ENCODE assay signal across 12 mouse cellular contexts in the genomic region with DNA sequence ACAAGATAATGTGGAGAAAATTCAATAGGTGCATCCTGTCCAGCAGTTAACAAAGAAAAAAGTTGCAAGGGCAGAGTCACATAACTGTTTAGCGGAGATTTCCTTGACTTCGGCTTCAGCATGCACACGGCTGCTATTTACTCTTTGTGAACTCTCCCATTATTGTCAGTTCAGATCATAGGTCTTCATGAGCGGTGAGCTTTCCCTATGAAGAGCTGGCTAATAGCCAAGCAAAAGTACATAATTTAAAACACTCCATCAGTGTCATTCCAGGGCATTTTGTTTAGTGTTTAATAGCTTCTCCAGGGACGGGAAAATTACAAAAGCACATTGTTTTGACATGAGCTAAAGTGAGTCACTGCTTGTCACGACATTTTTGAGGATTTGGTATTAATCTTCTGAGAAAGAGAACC.
DNase-seq lines count a peak whose midpoint lies in the region; ATAC-seq and TF ChIP-seq lines count a peak whose summit lies in the region.
"Had no signal": no experiment of that assay in that cellular context is flagged by ENCODE, and none has a peak within 500 bp of the region (broad histone marks: within the 10 kb centered on the region; RNA-seq: fewer than 3 reads in every experiment).

No protein-coding gene starts in this region.

- H3K27ac ChIP-seq in midbrain, embryonic 11.5 days (ENCODE audit: low read depth, low read length): no peak overlapping the region
- H3K27ac ChIP-seq in midbrain, postnatal 0 days (ENCODE audit: low read depth, low read length): no peak overlapping the region
- H3K27ac ChIP-seq in embryonic facial prominence, embryonic 10.5 days (replicated peaks): no peak overlapping the region
- 0 out of 2 replicates have a peak overlapping the region, but pooled peaks have one; percentile 23 for H3K27ac ChIP-seq in limb, embryonic 15.5 days

- H3K4me1 ChIP-seq in midbrain, embryonic 11.5 days (ENCODE audit: control insufficient read depth, insufficient read depth, low read length): no peaks in the 10 kb centered on the region
- no peaks in the 10 kb centered on the region for H3K4me1 ChIP-seq in midbrain, postnatal 0 days (ENCODE audit: insufficient read depth, low read length)
- peaks cover 15% of the 10 kb centered on the region for H3K4me1 ChIP-seq in embryonic facial prominence, embryonic 10.5 days
- 0 out of 2 replicates have a peak, but pooled peaks cover 6% of the 10 kb centered on the region for H3K4me1 ChIP-seq in limb, embryonic 15.5 days

- whole genome bisulfite sequencing in midbrain, embryonic 11.5 days: 72% methylated on average over 6 of the region's 6 CpGs
- WGBS in midbrain, postnatal 0 days: 50% methylated on average over 6 of the region's 6 CpGs
- WGBS in embryonic facial prominence, embryonic 10.5 days: 36% methylated on average over 6 of the region's 6 CpGs
- 13% methylated on average over 6 of the region's 6 CpGs for WGBS in limb, embryonic 15.5 days

- ATAC-seq in midbrain, embryonic 11.5 days (ENCODE audit: low FRiP score): no peak
- no peak for ATAC-seq in midbrain, postnatal 0 days (ENCODE audit: low FRiP score)
- ATAC-seq in limb, embryonic 15.5 days (ENCODE audit: insufficient number of reproducible peaks, low FRiP score, low TSS enrichment, low read depth): no peak; the same call in 1 of the 2 replicates
- ATAC-seq: activated CD4-positive, CD25-positive, alpha-beta regulatory T cell, adult 4 months had no signal

- DNase-seq in heart, adult 9 months (ENCODE audit: low spot score in 2 of 2): peak; percentile 43 to 56
- no peak for DNase-seq in heart, postnatal 14 days
- DNase-seq in midbrain, embryonic 11.5 days (ENCODE audit: low spot score, missing footprints): peak; percentile 70
- DNase-seq in midbrain, postnatal 0 days (ENCODE audit: low spot score): no peak
- peak; percentile 13 for DNase-seq in embryonic facial prominence, embryonic 10.5 days (ENCODE audit: low spot score)
- DNase-seq in cerebellum, adult 9-10 months: no peak
- DNase-seq in right cerebral cortex, postnatal 4 days: no peak
- DNase-seq: right cerebral cortex, adult 18-20 months; thymus, postnatal 4 days had no signal

- H3K27me3 ChIP-seq in midbrain, embryonic 11.5 days (ENCODE audit: control insufficient read depth, insufficient read depth, low read length): no peaks in the 10 kb centered on the region
- H3K27me3 ChIP-seq in midbrain, postnatal 0 days (ENCODE audit: insufficient read depth, low read length): no peaks in the 10 kb centered on the region
- no peaks in the 10 kb centered on the region for H3K27me3 ChIP-seq in embryonic facial prominence, embryonic 10.5 days (replicated peaks; ENCODE audit: low read depth, poor library complexity, severe bottlenecking)
- H3K27me3 ChIP-seq in limb, embryonic 15.5 days: no peaks in the 10 kb centered on the region

- intact Hi-C loops in heart, postnatal 14 days (cut with DNase I): no loop called here

- no peaks in the 10 kb centered on the region for H3K9me3 ChIP-seq in midbrain, embryonic 11.5 days (ENCODE audit: control insufficient read depth, low read length)
- no peaks in the 10 kb centered on the region for H3K9me3 ChIP-seq in midbrain, postnatal 0 days (ENCODE audit: low read length)
- H3K9me3 ChIP-seq in embryonic facial prominence, embryonic 10.5 days: no peaks in the 10 kb centered on the region
- no peaks in the 10 kb centered on the region for H3K9me3 ChIP-seq in limb, embryonic 15.5 days

- no peak for TF ChIP-seq CTCF in midbrain, postnatal 0 days (IDR thresholded peaks at IDR 0.05)

- no peaks in the 10 kb centered on the region for H3K36me3 ChIP-seq in midbrain, embryonic 11.5 days (ENCODE audit: control insufficient read depth, insufficient read depth, low read length)
- H3K36me3 ChIP-seq in midbrain, postnatal 0 days (ENCODE audit: insufficient read depth, low read length): no peaks in the 10 kb centered on the region
- no peaks in the 10 kb centered on the region for H3K36me3 ChIP-seq in embryonic facial prominence, embryonic 10.5 days (replicated peaks)
- no peaks in the 10 kb centered on the region for H3K36me3 ChIP-seq in limb, embryonic 15.5 days

- no peak overlapping the region for H3K9ac ChIP-seq in midbrain, embryonic 11.5 days (ENCODE audit: low read length)
- no peak overlapping the region for H3K9ac ChIP-seq in midbrain, postnatal 0 days (replicated peaks; ENCODE audit: low read length, poor library complexity, severe bottlenecking)
- H3K9ac ChIP-seq in limb, embryonic 15.5 days: no peak overlapping the region

- no peak overlapping the region for H3K4me2 ChIP-seq in midbrain, embryonic 11.5 days
- H3K4me2 ChIP-seq in midbrain, postnatal 0 days (ENCODE audit: low read depth, low read length, poor library complexity, severe bottlenecking): no peak overlapping the region
- H3K4me2 ChIP-seq in limb, embryonic 15.5 days: no peak overlapping the region
- H3K4me2 ChIP-seq: liver, embryonic 11.5 days had no signal

- no peak overlapping the region for H3K4me3 ChIP-seq in midbrain, embryonic 11.5 days (ENCODE audit: low read depth, low read length)
- no peak overlapping the region for H3K4me3 ChIP-seq in midbrain, postnatal 0 days (ENCODE audit: low read depth, low read length)
- no peak overlapping the region for H3K4me3 ChIP-seq in embryonic facial prominence, embryonic 10.5 days
- H3K4me3 ChIP-seq in limb, embryonic 15.5 days: no peak overlapping the region

Comparison
In these comparisons a context has a peak if more than half of its experiments do, and no peak if none do; other contexts are left out.
1. DNase-seq: peak in heart, adult 9 months (2 of 2), midbrain, embryonic 11.5 days (single experiment) and embryonic facial prominence, embryonic 10.5 days (single experiment); none in heart, postnatal 14 days (0 of 2), midbrain, postnatal 0 days (single experiment), cerebellum, adult 9-10 months (single experiment) and right cerebral cortex, postnatal 4 days (single experiment).